Mouse (Mus musculus) kidney, adult 2 months (tissue): Measurements from ENCODE around the gene Aamp.

Source experiments
- CTCF ChIP-seq: fragments of 200-500 bp; conservative IDR thresholded peaks from 2 replicates; pipeline ENCODE4 v1.5.1; 2011; ENCODE audit warnings: low read depth, mild to moderate bottlenecking, control low read depth, low read length, moderate library complexity, mixed read lengths; ENCODE audit not compliant: insufficient read depth, insufficient read length
- POLR2A ChIP-seq: fragments of 200-500 bp; IDR thresholded peaks from one replicate; pipeline ENCODE4 v1.6.1; 2011; ENCODE audit warnings: low read depth, low read length, control low read depth

- TF ChIP-seq CTCF (no peak), POLR2A (no peak)
These were observed 46.4 kb downstream of the Aamp start for GRCm38 (mm10) chr1:74238136-74238535.
